Mouse (Mus musculus): ENCODE measurements around the gene Mnd1.

DNA sequence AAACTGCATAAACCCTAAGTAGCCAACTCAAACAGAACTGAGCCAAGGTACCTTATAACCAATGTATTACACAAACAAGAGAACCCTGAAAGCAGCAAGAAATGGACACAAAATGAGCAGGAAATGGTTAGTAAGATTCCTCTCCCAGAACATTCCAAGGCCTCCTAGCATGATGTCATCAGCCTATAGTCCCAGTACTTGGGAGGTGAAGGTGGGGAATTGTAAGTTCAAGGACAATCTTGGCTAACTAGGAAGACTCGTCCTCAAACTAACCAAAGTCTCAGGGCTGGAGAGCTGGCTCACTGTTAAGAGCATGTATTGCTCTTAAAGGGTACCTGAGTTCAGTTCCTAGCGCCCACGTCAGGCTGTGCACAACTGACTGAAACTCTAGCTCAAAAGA is 42.6 kb upstream of the Mnd1 start:
- TF ChIP-seq POLR2A (IDR thresholded peaks at IDR 0.05; ENCODE audit: low read depth, low read length) (no peak), CTCF (IDR thresholded peaks at IDR 0.05; ENCODE audit: extremely low read depth, insufficient read depth, insufficient read length, insufficient replicate concordance) (no peak)

Data from spleen, adult 2 months (tissue).